Mouse (Mus musculus): Measurements from ENCODE around the gene Hmgb1. TPM values are rescaled to one million over a fixed set of nuclear protein-coding genes. Genes with fewer than 3 reads are reported as not detected.

The Hmgb1 gene
- polyA plus RNA-seq, 1 experiment: 760 TPM

GRCm38 (mm10) chr5:149015335-149016201 lies 168.7 kb downstream of the Hmgb1 start:
- TF ChIP-seq GATA1 (IDR thresholded peaks at IDR 0.05; ENCODE audit: low read length): no peak

- TF ChIP-seq GATA1 (IDR thresholded peaks at IDR 0.05; ENCODE audit: low read length): no peak
Measured at GRCm38 (mm10) chr5:149014600-149015268, 169.6 kb downstream of the Hmgb1 start.

DNA sequence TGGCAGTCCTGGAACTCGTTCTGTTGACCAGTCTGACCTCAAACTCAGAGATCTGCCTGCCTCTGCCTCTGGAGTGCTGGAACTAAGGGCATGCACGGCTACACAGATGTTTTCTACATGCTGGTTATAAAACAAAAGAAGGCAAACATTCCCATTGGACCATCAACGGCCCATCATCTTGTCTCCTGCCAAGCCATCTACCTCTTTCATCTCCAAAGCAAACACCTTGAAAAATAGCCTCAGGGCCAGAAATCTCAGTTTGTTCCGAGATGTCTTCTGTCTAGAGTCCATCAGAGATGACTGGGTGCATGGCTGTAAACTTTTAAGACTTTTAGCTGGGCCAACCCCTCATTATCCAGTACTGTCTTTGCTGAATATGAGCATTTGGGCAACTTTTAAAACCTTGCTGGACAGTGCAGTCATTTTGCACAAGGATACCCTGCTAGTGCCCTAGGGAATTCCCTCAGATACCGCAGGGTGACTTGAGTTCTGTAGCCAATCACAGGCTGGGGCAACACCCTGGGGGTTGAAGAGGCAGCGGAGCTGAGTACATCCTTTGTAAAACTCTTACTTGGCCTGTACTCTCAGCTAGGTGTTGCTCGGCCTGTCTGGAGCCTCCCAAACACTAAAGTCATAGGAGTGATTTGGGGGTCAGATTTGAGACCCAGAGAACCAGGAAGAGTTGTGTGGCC lies 170.3 kb downstream of the Hmgb1 start:
- TF ChIP-seq GATA1 (IDR thresholded peaks at IDR 0.05; ENCODE audit: low read length): no peak

- no peak for TF ChIP-seq GATA1 (IDR thresholded peaks at IDR 0.05; ENCODE audit: low read length)
Measured at GRCm38 (mm10) chr5:149009111-149009510, 175.2 kb downstream of the Hmgb1 start.

DNA sequence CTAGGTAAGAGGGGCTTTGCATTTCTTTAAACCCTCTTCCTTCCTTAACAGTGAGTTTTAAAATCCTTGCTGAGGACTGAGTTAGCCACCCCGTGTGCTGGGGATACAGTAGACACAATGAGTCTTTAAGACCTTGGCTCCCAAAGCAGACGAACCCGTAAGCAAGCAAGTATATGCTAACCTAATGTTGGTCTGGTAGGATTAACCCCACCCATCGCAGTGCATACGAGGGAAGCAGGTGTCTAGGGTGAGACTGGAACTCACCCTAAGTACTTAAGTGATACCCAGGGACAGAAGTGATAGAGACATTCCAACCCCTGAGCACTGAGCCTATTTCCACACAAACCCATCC lies 177.0 kb downstream of the Hmgb1 start:
- TF ChIP-seq GATA1 (IDR thresholded peaks at IDR 0.05; ENCODE audit: low read length): no peak

- no peak for TF ChIP-seq GATA1 (IDR thresholded peaks at IDR 0.05; ENCODE audit: low read length)
Measured at GRCm38 (mm10) chr5:149006362-149007294, 177.7 kb downstream of the Hmgb1 start.

GRCm38 (mm10) chr5:149005701-149006361 lies 178.5 kb downstream of the Hmgb1 start:
- no peak for TF ChIP-seq GATA1 (IDR thresholded peaks at IDR 0.05; ENCODE audit: low read length)

GRCm38 (mm10) chr5:149005083-149005482 lies 179.2 kb downstream of the Hmgb1 start:
- TF ChIP-seq GATA1 (IDR thresholded peaks at IDR 0.05; ENCODE audit: low read length): no peak

DNA sequence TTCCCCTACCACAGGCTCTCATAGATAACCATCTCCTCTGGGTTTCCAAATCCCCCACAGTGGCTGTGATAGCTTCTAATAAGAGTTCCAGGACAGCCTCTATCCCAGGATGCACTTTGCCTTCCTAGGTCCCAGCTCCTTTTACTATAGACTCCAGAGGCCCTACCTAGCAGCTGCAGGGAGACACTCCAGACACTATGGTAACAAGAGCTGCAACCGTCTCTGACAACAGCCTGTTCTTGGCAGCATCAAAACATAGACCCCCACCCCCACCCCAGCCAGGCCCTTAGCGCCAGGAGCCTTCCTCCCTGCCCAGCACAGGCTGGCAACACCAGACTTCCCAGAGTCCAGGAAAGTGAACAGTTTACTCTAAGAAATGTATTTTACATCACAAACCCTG lies 181.2 kb downstream of the Hmgb1 start:
- no peak for TF ChIP-seq GATA1 (IDR thresholded peaks at IDR 0.05; ENCODE audit: low read length)

DNA sequence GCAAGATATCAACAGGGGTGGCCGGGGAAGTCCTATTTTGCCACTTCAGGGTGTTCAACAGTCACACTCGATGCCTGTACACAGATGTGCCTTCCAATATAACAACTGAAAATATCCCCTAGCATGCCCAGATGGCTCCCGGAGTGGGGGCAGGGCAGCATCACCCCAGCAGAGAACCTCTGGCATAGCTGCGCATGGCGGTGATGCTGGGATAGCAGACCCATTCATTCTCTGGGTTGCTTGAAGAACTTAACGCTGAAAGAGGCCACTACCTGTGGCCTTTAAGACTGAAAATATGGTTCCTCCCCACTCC lies 181.5 kb downstream of the Hmgb1 start:
- no peak for TF ChIP-seq GATA1 (IDR thresholded peaks at IDR 0.05; ENCODE audit: low read length)

DNA sequence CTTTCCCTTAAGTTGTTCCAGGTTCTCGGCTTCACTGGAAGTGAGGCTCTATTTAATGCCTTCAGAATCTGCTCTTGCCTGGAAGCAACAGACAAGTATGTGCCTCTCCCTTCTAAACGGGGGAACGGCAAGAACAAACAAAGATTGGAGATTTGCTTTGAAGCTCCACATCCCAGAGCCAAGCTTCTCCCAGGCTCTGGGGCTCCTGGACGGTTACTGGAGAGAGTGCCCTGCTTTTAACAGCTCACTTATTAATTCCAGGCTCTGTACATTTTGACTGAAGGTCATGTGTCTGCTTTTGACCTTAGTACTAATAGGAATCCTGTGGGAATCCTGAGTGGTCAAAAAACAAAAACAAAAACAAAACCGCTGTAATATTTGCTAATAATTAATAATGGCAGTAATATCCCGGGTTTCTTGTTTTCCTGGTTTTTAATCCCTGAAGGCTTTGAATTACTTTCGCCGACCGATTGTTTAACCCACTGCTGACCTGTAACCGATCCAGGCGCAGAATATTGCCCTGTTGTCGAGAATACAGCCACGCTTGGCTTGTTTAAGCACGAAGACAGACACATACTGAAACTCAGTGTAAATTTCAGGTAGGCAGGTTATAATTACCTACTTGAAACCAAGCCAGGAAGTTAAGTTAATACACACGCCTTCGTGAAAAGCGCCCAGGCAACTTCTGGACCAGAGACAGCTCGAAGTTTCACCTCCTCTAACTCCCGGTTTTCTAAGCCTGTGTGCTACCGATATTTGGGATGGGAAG lies 182.1 kb downstream of the Hmgb1 start:
- no peak for TF ChIP-seq GATA1 (IDR thresholded peaks at IDR 0.05; ENCODE audit: low read length)

GRCm38 (mm10) chr5:148999802-149000201 lies 184.5 kb downstream of the Hmgb1 start:
- no peak for TF ChIP-seq GATA1 (IDR thresholded peaks at IDR 0.05; ENCODE audit: low read length)

DNA sequence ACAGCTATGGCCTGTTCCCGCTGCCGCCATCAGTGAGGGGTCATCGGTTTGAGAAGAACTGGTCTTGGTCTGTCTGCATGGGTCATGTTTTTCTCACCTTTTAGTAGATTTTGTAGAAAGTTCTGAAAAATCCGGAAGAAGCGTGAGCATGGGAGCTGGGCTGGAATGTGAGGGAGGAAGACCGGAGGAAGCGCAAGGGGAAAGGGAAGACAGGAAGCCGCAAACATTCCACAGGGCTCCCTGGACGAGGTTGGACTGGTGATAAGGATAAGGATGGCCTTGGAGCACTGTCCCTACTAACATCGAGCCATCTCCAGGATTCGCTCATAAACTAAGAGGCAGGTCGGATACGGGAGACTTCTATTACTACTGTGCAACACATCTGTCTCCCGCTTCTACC lies 185.8 kb downstream of the Hmgb1 start:
- no peak for TF ChIP-seq GATA1 (IDR thresholded peaks at IDR 0.05; ENCODE audit: low read length)

DNA sequence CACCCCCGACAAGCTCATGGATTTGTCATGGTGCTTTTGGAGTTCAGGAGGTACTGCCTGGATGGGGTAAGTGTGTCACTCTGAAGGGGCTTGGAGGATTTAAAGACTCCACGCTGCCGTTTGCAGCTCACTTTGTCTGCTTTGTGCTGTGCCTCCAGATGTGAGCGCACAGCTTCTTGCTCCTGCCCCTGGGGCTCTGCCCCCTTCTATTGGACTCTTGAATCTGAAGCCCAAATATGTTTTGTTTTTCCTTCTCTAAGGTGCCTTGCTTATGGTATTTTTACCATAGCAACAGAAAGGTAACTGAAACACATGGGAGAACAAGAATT lies 187.6 kb downstream of the Hmgb1 start:
- no peak for TF ChIP-seq GATA1 (IDR thresholded peaks at IDR 0.05; ENCODE audit: low read length)

Other genes starting within 250 kb of the Hmgb1 start
- not detected in 2 replicates for gene Gm42791, start 189.3 kb downstream of the Hmgb1 start, polyA plus RNA-seq (2012)
- 4.2 and 4.3 TPM in 2 replicates for gene Uspl1, start 139 bp downstream of the Hmgb1 start, polyA plus RNA-seq (2012)
- gene Alox5ap, start 80.3 kb upstream of the Hmgb1 start, polyA plus RNA-seq (2012): 0.42 and 0.59 TPM in 2 replicates
- gene Medag, start 227.3 kb upstream of the Hmgb1 start, polyA plus RNA-seq (2012): not detected in 2 replicates

Measured in G1E-ER4 (cell line).